Mouse (Mus musculus) spleen, adult 2 months (tissue): Measurements from ENCODE around the gene Tuba3b.

ENCODE experiments used
- CTCF ChIP-seq: fragments of 200-500 bp; IDR thresholded peaks from 2 replicates; pipeline ENCODE4 v1.5.1; 2011; ENCODE audit warnings: mild to moderate bottlenecking, inconsistent platforms; ENCODE audit not compliant: insufficient read depth, insufficient read length, insufficient replicate concordance; ENCODE audit errors: extremely low read depth
- POLR2A ChIP-seq: fragments of 200-500 bp; IDR thresholded peaks from 2 replicates; pipeline ENCODE4 v1.6.1; 2011; ENCODE audit warnings: low read depth, low read length, inconsistent platforms

DNA sequence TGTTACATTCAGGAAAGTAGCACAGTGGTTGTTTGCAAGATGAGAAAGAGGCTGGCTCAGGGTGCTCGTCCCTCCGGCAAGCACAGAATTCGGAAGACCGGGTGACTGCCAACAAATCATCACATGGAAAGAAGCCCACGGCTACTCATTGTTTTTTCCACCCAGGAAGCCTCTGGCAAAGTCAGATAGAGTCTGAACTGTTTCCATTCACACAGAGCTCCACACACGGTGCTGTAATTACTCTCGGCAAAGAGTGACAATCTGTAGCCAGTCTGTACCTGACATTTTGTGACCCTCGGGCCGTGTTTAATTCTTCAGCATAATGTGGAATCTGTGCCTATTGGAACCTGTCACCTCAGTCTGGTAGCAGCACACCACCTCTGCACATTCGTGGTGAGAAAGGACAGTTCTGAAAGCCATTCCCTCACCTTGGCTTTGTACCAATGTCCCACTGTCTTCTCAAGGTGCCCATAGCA lies 54.1 kb downstream of the Tuba3b start:
- TF ChIP-seq CTCF (no peak), POLR2A (no peak)
